Mouse (Mus musculus) embryonic facial prominence, embryonic 11.5 days (tissue): ENCODE data around the gene Tns1. TPM values are rescaled to one million over a fixed set of nuclear protein-coding genes. Genes with fewer than 3 reads are reported as not detected.

Experiments used
- ATAC-seq: fragments of 200-750 bp; cut with Nextera tagmentation; replicated peaks from 2 replicates; pipeline ENCODE4 v1.8.0; 2017; ENCODE audit warnings: low read depth; ENCODE audit not compliant: insufficient number of reproducible peaks, low FRiP score, low TSS enrichment
- DNase-seq: peaks from one replicate; pipeline ENCODE4 v3.0.0-alpha.2; 2015; ENCODE audit warnings: low spot score
- H3K27ac ChIP-seq: fragments of 300-500 bp; sonication (generic); replicated peaks from 2 replicates; pipeline ENCODE4 v1.5.1; 2014; ENCODE audit warnings: mild to moderate bottlenecking, low read depth, low read length, control low read depth
- H3K27me3 ChIP-seq: fragments of 300-500 bp; sonication (generic); 2 replicates; pipeline ENCODE4 v1.6.1; 2014; ENCODE audit warnings: mild to moderate bottlenecking, low read length, moderate library complexity, mixed read lengths; ENCODE audit not compliant: control insufficient read depth, insufficient read depth
- H3K36me3 ChIP-seq: fragments of 300-500 bp; sonication (generic); replicated peaks from 2 replicates; pipeline ENCODE4 v1.6.1; 2014; ENCODE audit warnings: low read depth, mild to moderate bottlenecking, low read length, moderate library complexity, mixed read lengths; ENCODE audit not compliant: control insufficient read depth, insufficient read depth
- H3K4me1 ChIP-seq: fragments of 300-500 bp; sonication (generic); 2 replicates; pipeline ENCODE4 v1.6.1; 2014; ENCODE audit warnings: low read length, mixed read lengths; ENCODE audit not compliant: control insufficient read depth, insufficient read depth
- H3K4me2 ChIP-seq: fragments of 300-500 bp; sonication (generic); 2 replicates; pipeline ENCODE4 v1.6.1; 2014; ENCODE audit warnings: low read depth, mild to moderate bottlenecking, control low read depth, low read length, moderate library complexity
- H3K4me3 ChIP-seq: fragments of 300-500 bp; sonication (generic); 2 replicates; pipeline ENCODE4 v1.5.1; 2014; ENCODE audit warnings: low read depth, low read length, control low read depth
- H3K9ac ChIP-seq: fragments of 300-500 bp; sonication (generic); replicated peaks from 2 replicates; pipeline ENCODE4 v1.6.1; 2014; ENCODE audit warnings: mild to moderate bottlenecking, control low read depth, low read length
- H3K9me3 ChIP-seq: fragments of 300-500 bp; sonication (generic); replicated peaks from 2 replicates; pipeline ENCODE4 v1.6.1; 2016; ENCODE audit warnings: mild to moderate bottlenecking, low read length, inconsistent platforms, mixed read lengths; ENCODE audit not compliant: control insufficient read depth
- WGBS: fragments of 180-500 bp; shearing (Covaris S2); extraction: QIAGEN DNeasy Blood & Tissue Kit; methylation state at CpG from one replicate; pipeline ENCODE4 v1.1.7; 2014; 5-methylcytosine and 5-hydroxymethylcytosine counted together
- polyA plus RNA-seq: library from polyadenylated mRNA; unstranded; fragments of >200 nt; fragmentation: Nextera tagmentation; extraction: Ambion mirVana; gene quantifications from 2 replicates; pipeline ENCODE4 v1.2.1, GENCODE M21; 2014

Gene Tns1
- polyA plus RNA-seq, 1 experiment from 2014 or later = 21.6 TPM

DNA sequence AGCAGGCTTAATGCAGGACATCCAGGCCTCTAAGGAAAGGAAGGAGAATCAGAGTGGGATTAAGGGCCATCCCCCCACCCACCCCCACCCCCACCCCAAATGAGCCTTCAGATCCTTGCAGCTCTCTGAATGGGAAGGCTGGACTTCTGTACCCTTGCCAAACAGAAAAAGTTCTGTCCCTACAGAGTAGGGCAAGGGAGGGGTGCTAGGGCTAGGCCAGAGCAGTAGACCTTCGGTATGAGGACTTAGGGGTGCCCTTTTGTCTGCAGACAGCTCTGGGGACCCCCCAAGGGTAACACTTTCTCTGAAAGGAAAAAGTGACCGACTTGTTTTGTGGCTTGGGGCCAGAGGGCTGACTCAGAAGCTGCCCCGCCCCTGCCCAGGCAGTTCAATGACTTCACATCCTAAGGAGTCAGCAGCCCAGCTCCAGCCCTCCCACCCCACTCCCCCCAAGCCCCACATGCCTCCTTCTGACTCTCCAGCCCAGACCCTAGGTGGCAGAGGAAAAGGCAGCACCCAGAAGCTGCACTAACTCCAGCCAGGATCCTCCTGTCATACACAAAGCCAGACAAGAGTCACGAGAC lies 168.9 kb downstream of the Tns1 start:
- 34% methylated on average over 4 of the region's 4 CpGs for WGBS
- no peak overlapping the region for H3K4me2 ChIP-seq
- no peaks in the 10 kb centered on the region for H3K27me3 ChIP-seq
- H3K9ac ChIP-seq = no peak overlapping the region
- no peak overlapping the region for H3K4me3 ChIP-seq
- DNase-seq (peak; percentile 23), ATAC-seq (no peak; the same call in 1 of the 2 replicates)
- H3K4me1 ChIP-seq = no peaks in the 10 kb centered on the region; the same call in 1 of the 2 replicates
- no peaks in the 10 kb centered on the region for H3K9me3 ChIP-seq
- no peaks in the 10 kb centered on the region; the same call in none of the 2 replicates for H3K36me3 ChIP-seq
- H3K27ac ChIP-seq = 0 out of 2 replicates have a peak overlapping the region, but pooled peaks have one; percentile 8

DNA sequence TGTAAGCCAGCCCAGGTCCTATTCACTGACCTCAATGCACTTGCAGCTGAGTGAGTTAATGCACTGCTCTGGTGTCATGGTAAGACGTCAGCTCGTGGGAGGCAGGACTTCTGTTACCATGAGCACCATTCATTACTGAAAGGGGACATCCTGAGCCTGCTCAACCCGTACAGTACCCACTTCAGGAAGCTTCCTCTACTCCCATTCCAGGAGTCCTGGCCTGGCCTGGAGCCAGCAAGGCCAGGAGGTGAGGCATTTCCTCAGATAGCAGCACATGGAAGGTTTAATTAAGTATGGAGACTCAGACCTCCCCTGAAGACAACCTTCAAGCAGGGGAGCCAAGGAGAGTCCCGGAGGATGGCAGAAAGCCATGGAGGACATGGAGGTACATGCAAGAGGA lies 169.6 kb downstream of the Tns1 start:
- Histone ChIP-seq H3K27ac (no peak overlapping the region), H3K36me3 (no peaks in the 10 kb centered on the region; the same call in none of the 2 replicates), H3K27me3 (no peaks in the 10 kb centered on the region), H3K9me3 (no peaks in the 10 kb centered on the region), H3K4me1 (no peaks in the 10 kb centered on the region; the same call in 1 of the 2 replicates), H3K4me2 (no peak overlapping the region), H3K4me3 (no peak overlapping the region), H3K9ac (no peak overlapping the region)
- ATAC-seq (no peak), DNase-seq (no peak)
- WGBS = 70% methylated on average over 4 of the region's 4 CpGs

DNA sequence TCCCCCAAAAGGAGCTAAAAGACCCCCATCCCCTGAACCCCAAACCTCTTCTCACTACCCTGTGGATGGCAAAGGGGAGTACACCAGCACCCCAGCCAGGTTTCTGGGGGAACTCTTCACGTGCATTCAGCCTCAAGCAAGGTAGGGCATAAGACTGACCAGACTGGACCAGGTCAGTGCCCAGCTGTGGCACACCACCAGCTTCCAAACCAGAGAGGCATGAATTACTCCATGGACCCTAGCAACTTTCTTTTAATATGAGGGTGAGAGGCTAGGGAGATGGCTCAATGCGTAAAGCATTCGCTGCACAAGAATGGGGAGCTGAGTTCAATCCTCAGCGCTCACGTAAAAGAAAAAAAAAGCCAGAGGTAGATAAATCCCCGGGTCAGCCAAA lies 170.2 kb downstream of the Tns1 start:
- H3K9ac ChIP-seq = no peak overlapping the region
- no peak overlapping the region for H3K4me3 ChIP-seq
- H3K4me2 ChIP-seq = no peak overlapping the region
- 85% methylated on average over 6 of the region's 6 CpGs for WGBS
- H3K9me3 ChIP-seq = no peaks in the 10 kb centered on the region
- H3K36me3 ChIP-seq = no peaks in the 10 kb centered on the region; the same call in none of the 2 replicates
- ATAC-seq (no peak), DNase-seq (no peak)
- no peaks in the 10 kb centered on the region for H3K27me3 ChIP-seq
- no peaks in the 10 kb centered on the region; the same call in 1 of the 2 replicates for H3K4me1 ChIP-seq
- H3K27ac ChIP-seq = no peak overlapping the region

- H3K4me3 ChIP-seq = no peak overlapping the region
- DNase-seq (no peak), ATAC-seq (no peak)
- no peaks in the 10 kb centered on the region; the same call in 1 of the 2 replicates for H3K4me1 ChIP-seq
- H3K36me3 ChIP-seq = no peaks in the 10 kb centered on the region; the same call in none of the 2 replicates
- 90% methylated on average over 20 of the region's 20 CpGs for WGBS
- no peaks in the 10 kb centered on the region for H3K27me3 ChIP-seq
- no peak overlapping the region for H3K9ac ChIP-seq
- H3K9me3 ChIP-seq = no peaks in the 10 kb centered on the region
- no peak overlapping the region for H3K4me2 ChIP-seq
- H3K27ac ChIP-seq = no peak overlapping the region
Measured at GRCm38 (mm10) chr1:73953317-73954014, 170.8 kb downstream of the Tns1 start.

GRCm38 (mm10) chr1:73952598-73952997 lies 171.7 kb downstream of the Tns1 start:
- ATAC-seq = no peak
- WGBS = 84% methylated on average over 10 of the region's 10 CpGs
- Histone ChIP-seq H3K27me3 (no peaks in the 10 kb centered on the region), H3K27ac (no peak overlapping the region), H3K4me3 (no peak overlapping the region), H3K9me3 (no peaks in the 10 kb centered on the region), H3K4me1 (no peaks in the 10 kb centered on the region; the same call in 1 of the 2 replicates), H3K4me2 (no peak overlapping the region), H3K9ac (no peak overlapping the region), H3K36me3 (no peaks in the 10 kb centered on the region; the same call in none of the 2 replicates)
- DNase-seq = no peak

DNA sequence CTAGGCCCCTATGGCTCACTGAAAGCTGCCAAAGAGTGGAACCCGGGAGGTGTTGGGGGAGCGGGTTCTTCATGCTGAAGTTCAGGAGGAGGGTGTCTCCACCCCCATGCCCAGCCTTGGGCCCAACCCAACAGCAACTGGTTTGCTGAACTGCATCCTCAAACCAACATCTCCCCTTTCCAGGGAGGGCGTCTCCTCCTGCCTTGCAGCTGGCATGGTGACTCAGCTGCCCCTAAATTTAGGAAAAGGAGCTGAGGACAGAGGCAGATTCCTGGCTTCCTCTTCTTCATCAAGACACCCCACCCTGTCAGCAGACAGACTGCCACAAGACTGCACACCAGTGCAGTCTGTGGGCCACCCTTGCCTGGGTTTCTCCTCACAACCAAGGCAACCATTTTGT lies 173.1 kb downstream of the Tns1 start:
- H3K4me3 ChIP-seq = no peak overlapping the region
- ATAC-seq (no peak), DNase-seq (no peak)
- no peaks in the 10 kb centered on the region for H3K27me3 ChIP-seq
- H3K4me2 ChIP-seq = no peak overlapping the region
- 89% methylated on average over 3 of the region's 3 CpGs for WGBS
- H3K36me3 ChIP-seq = no peaks in the 10 kb centered on the region; the same call in none of the 2 replicates
- no peak overlapping the region for H3K9ac ChIP-seq
- no peaks in the 10 kb centered on the region for H3K9me3 ChIP-seq
- no peaks in the 10 kb centered on the region; the same call in 1 of the 2 replicates for H3K4me1 ChIP-seq
- H3K27ac ChIP-seq = no peak overlapping the region

- H3K4me2 ChIP-seq = no peak overlapping the region
- no peaks in the 10 kb centered on the region for H3K27me3 ChIP-seq
- ATAC-seq = no peak
- DNase-seq = no peak
- no peak overlapping the region for H3K9ac ChIP-seq
- H3K9me3 ChIP-seq = no peaks in the 10 kb centered on the region
- H3K36me3 ChIP-seq = no peaks in the 10 kb centered on the region; the same call in none of the 2 replicates
- no peaks in the 10 kb centered on the region for H3K4me1 ChIP-seq
- no peak overlapping the region for H3K4me3 ChIP-seq
- H3K27ac ChIP-seq = no peak overlapping the region
- 72% methylated on average over 5 of the region's 5 CpGs for WGBS
Measured at GRCm38 (mm10) chr1:73948757-73949156, 175.5 kb downstream of the Tns1 start.
